Mouse (Mus musculus) mouse embryonic stem cell (cell line): ENCODE measurements around the gene Abcg1.

Experiments used
- in situ Hi-C, 2 experiments: fragments of 300-500 bp; cut with MboI; formaldehyde crosslinking; loops; 1 replicate in 1 of 2; 3 replicates in 1 of 2; pipeline ENCODE4 v1.14.3; 2019 to 2020; ENCODE audit warnings: low sequenced_read_pairs in 2 of 2, low pct_unique_long_range_greater_than_20kb in 1 of 2, mixed read lengths in 1 of 2; ENCODE audit not compliant: unreplicated experiment in 1 of 2

The Abcg1 gene

GRCm38 (mm10) chr17:31103823-31104222 lies 46.3 kb downstream of the Abcg1 start:
- in situ Hi-C loops = no loop called here

DNA sequence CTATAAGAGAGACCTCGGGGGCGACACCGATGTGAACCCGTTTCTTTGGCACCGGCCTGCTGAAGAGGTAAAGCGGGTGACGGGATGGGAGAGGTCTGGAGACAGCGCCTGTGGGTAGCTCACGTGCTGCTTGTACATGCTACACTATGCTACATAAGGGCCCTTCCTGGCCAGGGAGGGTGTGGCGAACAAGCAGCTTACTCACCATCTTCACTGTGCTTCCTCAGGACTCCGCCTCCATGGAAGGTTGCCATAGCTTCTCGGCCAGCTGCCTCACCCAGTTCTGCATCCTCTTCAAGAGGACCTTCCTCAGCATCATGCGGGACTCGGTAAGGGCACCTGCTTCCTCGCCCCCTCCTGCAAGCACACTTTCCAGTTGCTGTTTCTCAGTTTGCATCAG lies 50.9 kb downstream of the Abcg1 start:
- in situ Hi-C loops = no loop called here

- in situ Hi-C loops = loop anchor here in 1 of 2 experiments (5.0 kb wide), 1 partner anchor 96 kb away; no protein-coding TSS in a partner anchor
Observed at GRCm38 (mm10) chr17:31113191-31113856, 55.8 kb downstream of the Abcg1 start.

DNA sequence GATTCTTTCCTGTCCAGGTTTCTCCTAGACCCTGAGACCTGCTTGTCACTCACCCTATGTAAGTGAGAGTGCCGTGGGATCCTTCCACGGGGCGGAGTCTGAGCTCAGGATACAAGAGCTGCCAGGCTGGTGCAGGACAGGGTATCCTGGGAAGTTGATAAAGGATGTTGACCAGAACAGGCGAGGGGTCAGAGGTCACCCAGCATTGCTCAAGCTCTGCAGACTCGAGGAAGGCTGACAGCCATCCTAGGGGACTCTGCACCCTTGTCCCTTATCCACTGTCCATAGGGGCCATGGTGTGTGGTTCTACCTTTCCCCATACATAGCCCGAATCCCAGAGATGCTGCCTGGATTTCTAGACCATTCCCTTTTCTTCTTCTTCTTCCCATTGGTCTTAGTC lies 58.6 kb downstream of the Abcg1 start:
- in situ Hi-C loops = loop anchor here in 1 of 2 experiments (5.0 kb wide), 1 partner anchor 99 kb away; no protein-coding TSS in a partner anchor

DNA sequence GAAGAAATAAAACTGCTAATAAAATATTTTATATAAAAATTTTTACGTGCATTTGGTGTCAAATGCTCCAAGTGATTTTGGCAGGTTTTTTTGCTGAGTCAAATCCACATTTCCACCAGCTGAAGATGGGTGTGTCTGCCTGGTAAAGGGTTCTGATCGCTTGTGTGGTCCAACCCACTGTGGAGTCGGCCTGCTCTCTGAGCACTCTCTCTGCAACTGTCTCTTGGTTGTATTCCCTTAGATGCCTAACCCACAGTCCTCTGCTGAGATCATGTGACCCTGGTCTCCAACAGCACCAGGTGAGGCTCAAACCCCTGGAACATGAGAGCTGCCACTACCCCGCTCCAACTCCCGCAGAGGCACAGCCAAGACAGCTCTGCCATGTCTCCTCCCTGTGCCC lies 60.5 kb downstream of the Abcg1 start:
- in situ Hi-C loops = loop anchor here in 1 of 2 experiments (5.0 kb wide), 1 partner anchor 101 kb away; no protein-coding TSS in a partner anchor

DNA sequence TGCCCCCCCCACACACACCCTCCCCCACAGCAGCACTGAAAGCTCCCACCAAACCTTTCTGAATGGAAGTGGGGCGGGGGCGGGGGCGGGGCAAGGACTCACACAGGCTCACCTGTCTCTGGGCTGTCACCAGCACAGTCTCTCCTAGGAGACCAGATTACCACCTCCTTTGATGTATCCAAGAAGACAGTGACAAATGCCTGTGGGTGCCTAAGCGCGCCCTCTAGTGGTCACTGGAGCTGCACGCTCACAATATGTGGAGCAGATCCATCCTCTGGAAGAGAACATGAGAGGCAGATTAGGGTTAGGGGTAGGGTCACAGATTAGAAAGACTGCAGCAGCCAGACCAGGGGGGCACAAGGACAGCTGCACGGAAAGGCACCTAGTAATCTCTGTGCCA lies 62.0 kb downstream of the Abcg1 start:
- in situ Hi-C loops = loop anchor here in 1 of 2 experiments (5.0 kb wide), 1 partner anchor 102 kb away; no protein-coding TSS in a partner anchor

DNA sequence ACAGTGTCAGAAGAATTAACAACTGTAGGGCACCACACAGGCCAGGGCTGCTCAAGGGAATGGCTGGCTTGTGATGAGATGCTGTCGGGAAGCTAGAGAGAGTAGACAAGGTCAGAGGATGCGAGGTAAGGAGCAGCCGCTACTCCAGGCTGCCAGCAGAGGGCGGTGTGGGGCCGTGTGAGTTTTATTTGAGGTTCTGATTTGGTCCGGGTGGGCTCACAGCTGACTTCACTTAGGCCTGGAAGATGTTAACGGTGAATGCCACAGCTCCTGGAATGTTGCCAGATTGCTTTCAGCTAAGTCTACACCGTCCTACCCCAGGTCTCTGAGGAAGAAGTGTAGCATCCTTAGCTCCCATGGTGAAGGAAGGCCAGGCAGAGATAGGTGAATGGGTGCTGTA lies 64.5 kb downstream of the Abcg1 start:
- in situ Hi-C loops = no loop called here

DNA sequence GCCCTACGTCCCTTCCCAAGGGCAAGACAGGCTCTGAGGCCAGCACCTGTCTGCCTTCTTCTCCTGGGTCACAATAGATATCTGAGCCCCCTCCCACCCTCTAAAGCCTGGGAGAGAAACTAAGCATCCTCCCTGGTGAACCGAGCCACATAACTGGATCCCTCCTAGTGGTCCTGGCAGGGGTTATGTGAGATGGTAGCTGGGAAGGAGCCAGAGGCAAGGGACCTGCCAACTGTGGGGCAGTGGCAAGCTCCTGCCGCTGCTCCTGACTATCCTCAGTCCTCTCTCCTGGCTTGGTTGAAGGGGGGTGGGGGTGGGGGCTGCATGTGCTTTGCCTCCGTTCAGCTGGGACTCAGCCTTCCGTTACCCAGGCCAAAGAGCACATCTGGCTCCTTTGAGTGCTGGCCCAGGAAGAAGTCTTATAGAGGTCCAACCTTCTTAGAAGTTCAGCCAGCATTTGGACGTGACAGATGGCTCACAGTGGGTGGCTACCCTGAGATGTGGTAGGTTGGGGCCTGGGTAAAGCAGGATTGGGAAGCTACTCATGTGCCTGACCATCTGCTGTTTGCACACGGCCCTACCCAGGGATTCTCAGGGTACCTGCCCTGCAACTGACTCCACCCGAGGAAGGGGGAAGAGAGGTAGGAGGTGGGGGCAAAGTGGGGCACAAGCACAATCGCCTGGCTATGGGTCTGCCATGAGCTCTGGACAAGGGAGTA lies 68.2 kb downstream of the Abcg1 start:
- in situ Hi-C loops = loop anchor here in 1 of 2 experiments (5.0 kb wide), 1 partner anchor 62 kb away; no protein-coding TSS in a partner anchor

GRCm38 (mm10) chr17:31128708-31129318 lies 71.3 kb downstream of the Abcg1 start:
- in situ Hi-C loops = loop anchor here in 1 of 2 experiments (5.0 kb wide), 1 partner anchor 58 kb away; no protein-coding TSS in a partner anchor

- in situ Hi-C loops = loop anchor here in 1 of 2 experiments (5.0 kb wide), 1 partner anchor 58 kb away; no protein-coding TSS in a partner anchor
Observed at GRCm38 (mm10) chr17:31129452-31129851, 72.0 kb downstream of the Abcg1 start, which contains the start of gene Tff3. TSS of gene Tff3 (minus strand) at chr17:31129646.

DNA sequence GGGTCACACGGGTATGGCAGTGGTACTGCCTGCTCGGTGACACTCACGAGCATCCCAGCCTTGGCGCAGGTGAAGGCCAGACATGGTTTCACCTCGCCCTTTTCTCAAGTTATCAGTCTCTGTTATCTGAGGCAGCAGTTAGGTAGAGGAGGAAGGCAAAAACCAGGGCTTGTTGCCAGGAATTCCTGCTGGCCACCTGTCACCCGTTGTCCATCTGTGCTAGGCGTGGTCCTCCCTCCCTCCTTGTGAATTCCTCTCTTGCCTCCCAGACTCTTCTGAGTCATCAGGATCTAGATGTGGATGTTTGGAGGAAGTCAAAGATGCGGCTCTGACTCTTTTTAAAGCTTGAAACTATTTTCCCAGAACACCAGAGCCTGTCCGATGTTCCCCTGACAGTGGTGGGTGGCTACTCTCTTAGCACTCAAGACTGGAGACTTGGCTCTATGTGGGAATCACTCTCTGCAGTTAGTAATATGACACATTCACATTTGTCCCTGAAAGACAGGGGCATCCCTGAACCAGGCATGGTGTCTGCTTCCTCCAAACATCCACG lies 73.9 kb downstream of the Abcg1 start:
- in situ Hi-C loops = no loop called here

DNA sequence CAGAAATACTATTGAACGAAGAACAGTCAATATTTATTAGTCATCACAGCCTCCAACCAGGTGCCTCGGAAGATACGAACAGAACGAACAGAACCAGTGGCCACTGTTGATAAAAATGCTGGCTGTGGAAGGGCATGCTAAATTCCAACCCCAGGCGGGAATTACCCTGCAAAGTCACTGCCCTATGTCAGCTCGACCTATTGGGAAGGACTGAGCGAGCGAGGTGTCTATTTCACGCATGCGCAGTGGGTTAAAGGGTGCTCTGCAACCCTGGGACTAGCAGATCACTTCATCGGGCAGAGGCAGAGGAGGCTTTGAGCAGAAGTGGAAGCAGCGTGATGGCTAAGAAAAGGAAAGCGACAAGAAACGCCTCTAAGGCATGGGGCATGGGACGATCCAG lies 76.3 kb downstream of the Abcg1 start:
- in situ Hi-C loops = no loop called here

DNA sequence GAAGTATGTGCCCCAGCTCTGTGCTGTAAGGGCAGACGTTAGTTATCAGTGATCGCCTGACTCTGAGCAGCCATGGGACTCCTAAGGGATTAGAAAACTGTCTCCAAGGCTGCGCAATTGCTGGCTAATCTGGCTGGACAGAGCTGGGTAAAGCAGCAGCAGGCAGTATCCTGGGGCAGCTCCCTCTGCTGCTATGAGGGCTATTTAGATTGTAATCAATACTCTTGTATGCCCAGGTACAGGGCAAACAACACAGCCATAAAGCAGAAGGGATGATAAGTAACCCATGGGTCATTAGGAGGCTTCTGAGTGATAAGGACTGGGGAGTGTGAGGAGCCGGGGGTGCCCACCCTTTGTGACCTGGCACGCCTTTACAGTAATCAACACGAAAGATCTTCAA lies 77.4 kb downstream of the Abcg1 start:
- in situ Hi-C loops = no loop called here

GRCm38 (mm10) chr17:31136291-31136690 lies 78.8 kb downstream of the Abcg1 start:
- in situ Hi-C loops = no loop called here

DNA sequence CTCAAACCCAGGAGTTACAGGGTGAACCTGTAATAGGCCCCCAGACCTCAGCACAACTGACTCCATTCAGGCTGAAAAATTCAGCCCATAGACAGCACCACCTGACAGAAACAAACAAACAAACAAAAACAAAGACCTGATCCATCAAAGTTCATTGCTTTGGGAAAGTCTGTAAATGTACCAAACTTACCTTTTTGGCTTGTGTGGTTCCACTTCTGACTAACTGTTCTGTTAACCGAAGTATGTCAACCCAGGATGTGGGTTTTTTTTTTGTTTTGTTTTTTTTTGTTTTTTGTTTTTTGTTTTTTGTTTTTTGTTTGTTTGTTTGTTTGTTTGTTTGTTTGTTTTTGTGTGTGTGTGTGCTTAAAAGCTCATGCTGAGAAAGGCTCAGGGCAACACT lies 79.3 kb downstream of the Abcg1 start:
- in situ Hi-C loops = no loop called here

- in situ Hi-C loops = no loop called here
Observed at GRCm38 (mm10) chr17:31138398-31138797, 80.9 kb downstream of the Abcg1 start.

GRCm38 (mm10) chr17:31142116-31142515 lies 84.6 kb downstream of the Abcg1 start:
- in situ Hi-C loops = no loop called here

- in situ Hi-C loops = no loop called here
Observed at GRCm38 (mm10) chr17:31144040-31145037, 86.9 kb downstream of the Abcg1 start, which contains the start of gene Tff2. TSS of gene Tff2 (minus strand) at chr17:31144282.
